Mouse (Mus musculus) MEL (cell line): ENCODE results near the gene Cep170. TPM values are rescaled to one million over a fixed set of nuclear protein-coding genes. Genes with fewer than 3 reads are reported as not detected.
A peak's percentile ranks its signal among the peaks of the same experiment; 100 is the strongest.

ENCODE experiments used
- DNase-seq: peaks from one replicate; pipeline ENCODE4 v3.0.0; 2011; ENCODE audit warnings: low read depth, low spot score
- H3K27ac ChIP-seq: 2 replicates; pipeline ENCODE4 v1.5.1; 2012; ENCODE audit warnings: low read depth, mild to moderate bottlenecking, control low read depth, low read length, moderate library complexity; ENCODE audit not compliant: control insufficient read depth
- H3K27me3 ChIP-seq, 2 experiments: fragments of 150-350 bp in 1 of 2; sonication (generic) in 1 of 2; 2 replicates each; pipeline ENCODE4 v1.6.1; 2012; ENCODE audit warnings: low read length in 2 of 2, mild to moderate bottlenecking in 2 of 2, improper control_type of control experiment in 1 of 2, moderate library complexity in 1 of 2; ENCODE audit not compliant: insufficient read depth in 2 of 2, control insufficient read depth in 1 of 2
- H3K36me3 ChIP-seq, 2 experiments: 2 replicates each; pipeline ENCODE4 v1.6.1; 2012 to 2014; ENCODE audit warnings: low read length in 2 of 2, improper control_type of control experiment in 1 of 2, inconsistent platforms in 1 of 2, mild to moderate bottlenecking in 1 of 2; ENCODE audit not compliant: insufficient read depth in 2 of 2, control insufficient read depth in 1 of 2
- H3K4me1 ChIP-seq, 2 experiments: fragments of 150-350 bp in 1 of 2; sonication (generic) in 1 of 2; 2 replicates each; pipeline ENCODE4 v1.6.1; 2012; ENCODE audit warnings: low read length in 2 of 2, improper control_type of control experiment in 1 of 2, mild to moderate bottlenecking in 1 of 2; ENCODE audit not compliant: insufficient read depth in 2 of 2, control insufficient read depth in 1 of 2
- H3K4me3 ChIP-seq, 2 experiments: fragments of 150-350 bp in 1 of 2; sonication (generic) in 1 of 2; 2 replicates each; pipeline ENCODE4 v1.5.1; 2012; ENCODE audit warnings: low read depth in 2 of 2, low read length in 2 of 2, mild to moderate bottlenecking in 2 of 2, moderate library complexity in 2 of 2, control low read depth in 1 of 2, improper control_type of control experiment in 1 of 2; ENCODE audit not compliant: control insufficient read depth in 1 of 2, insufficient read depth in 1 of 2
- H3K79me2 ChIP-seq: 2 replicates; pipeline ENCODE4 v1.6.1; 2012; ENCODE audit warnings: mild to moderate bottlenecking, low read length, moderate library complexity; ENCODE audit not compliant: control insufficient read depth, poor library complexity, insufficient read depth
- H3K9ac ChIP-seq: 2 replicates; pipeline ENCODE4 v1.6.1; 2012; ENCODE audit warnings: low read depth, mild to moderate bottlenecking, control low read depth, low read length, moderate library complexity; ENCODE audit not compliant: control insufficient read depth, poor library complexity, severe bottlenecking
- H3K9me3 ChIP-seq: fragments of 150-350 bp; sonication (generic); replicated peaks from 2 replicates; pipeline ENCODE4 v1.6.1; 2012; ENCODE audit warnings: mild to moderate bottlenecking, low read length, improper control_type of control experiment, moderate library complexity; ENCODE audit not compliant: insufficient read depth
- CHD2 ChIP-seq: IDR thresholded peaks from 2 replicates; pipeline ENCODE4 v1.6.1; 2011; ENCODE audit warnings: low read length, improper control_type of control experiment
- CTCF ChIP-seq, 3 experiments: IDR thresholded peaks in 2 of 3; conservative IDR thresholded peaks in 1 of 3; 2 replicates each; pipeline ENCODE4 v1.5.1; 2011 to 2012; ENCODE audit warnings: low read length in 3 of 3, low read depth in 2 of 3, mild to moderate bottlenecking in 2 of 3, improper control_type of control experiment in 1 of 3, inconsistent platforms in 1 of 3, mixed read lengths in 1 of 3, moderate library complexity in 1 of 3; ENCODE audit not compliant: control insufficient read depth in 1 of 3, insufficient read depth in 1 of 3, poor library complexity in 1 of 3, severe bottlenecking in 1 of 3
- E2F4 ChIP-seq: IDR thresholded peaks from 2 replicates; pipeline ENCODE4 v1.6.1; 2011; ENCODE audit warnings: low read depth, low read length, improper control_type of control experiment, borderline replicate concordance
- ETS1 ChIP-seq: IDR thresholded peaks from 2 replicates; pipeline ENCODE4 v1.6.1; 2012; ENCODE audit warnings: low read depth, mild to moderate bottlenecking, inconsistent platforms, low read length, improper control_type of control experiment, moderate library complexity
- GATA1 ChIP-seq: IDR thresholded peaks from 2 replicates; pipeline ENCODE4 v1.6.1; 2011; ENCODE audit warnings: low read depth, low read length, improper control_type of control experiment
- KAT2A ChIP-seq: conservative IDR thresholded peaks from 2 replicates; pipeline ENCODE4 v1.6.1; 2012; ENCODE audit warnings: low read depth, low read length, improper control_type of control experiment, inconsistent platforms
- MAFK ChIP-seq: IDR thresholded peaks from 2 replicates; pipeline ENCODE4 v1.6.1; 2011; ENCODE audit warnings: low read depth, mild to moderate bottlenecking, low read length, improper control_type of control experiment, borderline replicate concordance
- MAZ ChIP-seq: IDR thresholded peaks from 2 replicates; pipeline ENCODE4 v1.6.1; 2012; ENCODE audit warnings: low read depth, mild to moderate bottlenecking, inconsistent platforms, low read length, improper control_type of control experiment
- MXI1 ChIP-seq: IDR thresholded peaks from 2 replicates; pipeline ENCODE4 v1.6.1; 2011; ENCODE audit warnings: mild to moderate bottlenecking, low read depth, low read length, improper control_type of control experiment
- MYB ChIP-seq: IDR thresholded peaks from 2 replicates; pipeline ENCODE4 v1.6.1; 2011; ENCODE audit warnings: mild to moderate bottlenecking, low read depth, low read length, improper control_type of control experiment
- MYC ChIP-seq: IDR thresholded peaks from 2 replicates; pipeline ENCODE4 v1.6.1; 2011; ENCODE audit warnings: low read depth, mild to moderate bottlenecking, low read length, improper control_type of control experiment, moderate library complexity
- NELFE ChIP-seq: IDR thresholded peaks from 2 replicates; pipeline ENCODE4 v1.6.1; 2011; ENCODE audit warnings: low read depth, low read length, improper control_type of control experiment
- POLR2AphosphoS2 ChIP-seq: IDR thresholded peaks from 2 replicates; pipeline ENCODE4 v1.6.1; 2011; ENCODE audit warnings: low read length, improper control_type of control experiment
- POLR2AphosphoS5 ChIP-seq: IDR thresholded peaks from 2 replicates; pipeline ENCODE4 v1.6.1; 2012; ENCODE audit warnings: low read depth, borderline replicate concordance, mild to moderate bottlenecking, inconsistent platforms, low read length, moderate library complexity, mixed read lengths
- SMC3 ChIP-seq: IDR thresholded peaks from 2 replicates; pipeline ENCODE4 v1.6.1; 2011; ENCODE audit warnings: low read depth, low read length, improper control_type of control experiment
- TAL1 ChIP-seq: IDR thresholded peaks from 2 replicates; pipeline ENCODE4 v1.6.1; 2012; ENCODE audit warnings: mild to moderate bottlenecking, inconsistent platforms, low read length, moderate library complexity, mixed read lengths
- TBP ChIP-seq: IDR thresholded peaks from 2 replicates; pipeline ENCODE4 v1.8.0; 2011; ENCODE audit warnings: low read depth, low read length, improper control_type of control experiment
- USF1 ChIP-seq: IDR thresholded peaks from 2 replicates; pipeline ENCODE4 v1.6.1; 2014; ENCODE audit warnings: low read depth, mild to moderate bottlenecking, inconsistent platforms, low read length, improper control_type of control experiment, moderate library complexity
- ZC3H11A ChIP-seq: IDR thresholded peaks from 2 replicates; pipeline ENCODE4 v1.6.1; 2012; ENCODE audit warnings: low read depth, mild to moderate bottlenecking, inconsistent platforms, low read length, improper control_type of control experiment
- polyA plus RNA-seq, 2 experiments: library from polyadenylated mRNA; stranded (reverse) in 1 of 2; unstranded in 1 of 2; fragments of >175 nt in 1 of 2; fragments of >200 nt in 1 of 2; gene quantifications; 2 replicates each; pipeline versions ENCODE4 v1.2.1 to v1.2.4; 2012; ENCODE audit warnings: low replicate concordance in 2 of 2, low read depth in 1 of 2; ENCODE audit not compliant: insufficient read length in 2 of 2, insufficient read depth in 1 of 2, missing spikeins in 1 of 2
- total RNA-seq: library from RNA; depleted of rRNA; stranded (reverse); fragments of 300-350 nt; gene quantifications from 2 replicates; pipeline ENCODE4 v1.2.3, GENCODE M21; 2012

Cep170 gene
- total and polyA plus RNA-seq, 3 experiments, result 9.2 to 423 (median 13.9) TPM

GRCm38 (mm10) chr1:176814036-176814420, at the start of gene Cep170 (continued):
- TF ChIP-seq MYC, result 0 out of 2 replicates have a peak, but pooled peaks have one; percentile 53
- TF ChIP-seq KAT2A, result no peak

GRCm38 (mm10) chr1:176861981-176862644, 48.2 kb upstream of the Cep170 start:
- H3K27me3 ChIP-seq, result no peaks in the 10 kb centered on the region
- peak; percentile 83 for DNase-seq
- TF ChIP-seq MYB (no peak), CTCF (IDR thresholded peaks at IDR 0.05 in 2 of 3, conservative IDR thresholded peaks at IDR 0.05 in 1 of 3; ENCODE audit: control insufficient read depth in 1 of 3, insufficient read depth in 1 of 3, low read depth in 2 of 3, low read length in 3 of 3, poor library complexity in 1 of 3, severe bottlenecking in 1 of 3) (peak; percentile 38 to 94 (median 76); a peak in 5 of 6 replicates), CHD2 (no peak), ZC3H11A (peak; percentile 98), SMC3 (peak; percentile 99)
- no peaks in the 10 kb centered on the region for H3K36me3 ChIP-seq
- no peak overlapping the region for H3K4me3 ChIP-seq
- no peaks in the 10 kb centered on the region for H3K9me3 ChIP-seq
- H3K79me2 ChIP-seq, result no peaks in the 10 kb centered on the region
- H3K9ac ChIP-seq, result no peak overlapping the region
- H3K4me1 ChIP-seq, result no peaks in the 10 kb centered on the region
- no peak overlapping the region for H3K27ac ChIP-seq

- no peaks in the 10 kb centered on the region for H3K36me3 ChIP-seq
- no peak overlapping the region for H3K27ac ChIP-seq
Observed at GRCm38 (mm10) chr1:176852813-176853590, 39.1 kb upstream of the Cep170 start.

GRCm38 (mm10) chr1:176851401-176851800, 37.5 kb upstream of the Cep170 start:
- Histone ChIP-seq H3K27me3 (no peaks in the 10 kb centered on the region), H3K4me1 (no peaks in the 10 kb centered on the region), H3K27ac (no peak overlapping the region), H3K9ac (no peak overlapping the region), H3K79me2 (no peaks in the 10 kb centered on the region), H3K4me3 (no peak overlapping the region), H3K9me3 (no peaks in the 10 kb centered on the region), H3K36me3 (no peaks in the 10 kb centered on the region)
- no peak for DNase-seq
- TF ChIP-seq E2F4 (no peak), ZC3H11A (no peak), USF1 (no peak), SMC3 (no peak), TAL1 (no peak), MAZ (no peak), MXI1 (no peak), NELFE (no peak), MYC (no peak), CTCF (IDR thresholded peaks at IDR 0.05 in 2 of 3, conservative IDR thresholded peaks at IDR 0.05 in 1 of 3; ENCODE audit: control insufficient read depth in 1 of 3, insufficient read depth in 1 of 3, low read depth in 2 of 3, low read length in 3 of 3, poor library complexity in 1 of 3, severe bottlenecking in 1 of 3) (no peak), MAFK (no peak), TBP (no peak)

More at GRCm38 (mm10) chr1:176852813-176853590, 39.1 kb upstream of the Cep170 start:
- DNase-seq, result peak; percentile 56
- H3K4me1 ChIP-seq, result no peaks in the 10 kb centered on the region
- no peaks in the 10 kb centered on the region for H3K27me3 ChIP-seq
- H3K9ac ChIP-seq, result no peak overlapping the region
- H3K9me3 ChIP-seq, result no peaks in the 10 kb centered on the region
- no peak for TF ChIP-seq TAL1
- no peak for TF ChIP-seq POLR2AphosphoS5
- no peak for TF ChIP-seq ETS1
- no peak for TF ChIP-seq GATA1
- no peak for TF ChIP-seq POLR2AphosphoS2
- TF ChIP-seq, all 39 proteins: peak for 0
- no peak overlapping the region for H3K4me3 ChIP-seq
- no peaks in the 10 kb centered on the region for H3K79me2 ChIP-seq
